Mouse (Mus musculus) stomach, postnatal 0 days (tissue): ENCODE measurements around the gene Snd1.
A peak's percentile ranks its signal among the peaks of the same experiment; 100 is the strongest.

ENCODE experiments used
- CTCF ChIP-seq: IDR thresholded peaks from 2 replicates; pipeline ENCODE4 v1.5.1; 2016; ENCODE audit warnings: antibody characterized with exemption, low read depth, mild to moderate bottlenecking, moderate library complexity
- EP300 ChIP-seq: optimal IDR thresholded peaks from 2 replicates; pipeline ENCODE3; 2016; ENCODE audit warnings: antibody characterized with exemption

- TF ChIP-seq EP300: no peak
- peak; percentile 23; the same call in 1 of the 2 replicates for TF ChIP-seq CTCF
These were observed 448.3 kb downstream of the Snd1 start for GRCm38 (mm10) chr6:28923091-28923824.
